Mouse (Mus musculus): ENCODE data around the gene Uri1.
A peak's percentile ranks its signal among the peaks of the same experiment; 100 is the strongest.

Uri1 gene

DNA sequence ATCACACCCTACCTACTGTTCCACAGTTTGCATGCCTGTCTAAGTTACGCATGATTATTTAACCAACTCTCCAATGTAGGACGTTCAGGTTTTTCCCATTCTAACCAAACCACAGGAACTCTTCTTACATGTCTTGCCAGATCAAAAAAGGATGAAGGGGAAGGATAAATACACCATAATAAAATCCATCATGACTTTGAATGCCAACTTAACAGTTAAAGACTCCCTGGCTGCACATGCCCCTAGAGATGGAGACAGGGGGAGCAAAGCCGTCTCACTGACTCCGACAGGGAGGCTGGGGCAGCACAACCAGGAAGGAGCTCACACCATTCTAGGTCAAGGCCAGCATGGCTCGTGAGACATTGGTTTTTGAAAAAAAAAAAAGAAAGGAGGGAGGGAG lies 8.0 kb downstream of the Uri1 start:
- DNase-seq (ENCODE audit: low spot score in 2 of 2) = no peak

DNA sequence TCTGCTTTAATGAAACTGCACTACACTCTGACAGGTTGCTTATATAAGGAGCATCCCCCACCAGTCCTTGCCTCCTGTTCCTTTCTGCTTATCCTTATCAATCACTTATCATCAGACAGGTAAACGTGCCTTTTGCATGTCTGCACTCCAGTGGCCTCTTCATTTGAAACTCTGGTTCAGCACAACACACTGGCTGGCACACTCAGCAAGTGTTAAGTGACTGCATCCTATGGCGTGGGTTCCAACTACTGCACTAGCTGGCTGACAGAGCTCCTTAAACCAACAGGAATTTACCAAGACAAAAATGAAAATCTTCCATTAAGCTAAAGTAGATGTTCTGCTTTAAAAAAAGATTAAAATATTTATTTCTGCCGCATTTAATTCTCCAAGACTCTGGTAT lies 9.4 kb downstream of the Uri1 start:
- DNase-seq (ENCODE audit: low spot score in 2 of 2) = peak; percentile 10 to 23

- no peak for DNase-seq (ENCODE audit: low spot score in 2 of 2)
Observed at GRCm38 (mm10) chr7:38012811-38013210, 10.5 kb downstream of the Uri1 start.

GRCm38 (mm10) chr7:38008359-38008758 lies 15.0 kb downstream of the Uri1 start:
- no peak for DNase-seq (ENCODE audit: low spot score in 2 of 2)

GRCm38 (mm10) chr7:38002451-38002850 lies 20.9 kb downstream of the Uri1 start:
- no peak for DNase-seq (ENCODE audit: low spot score in 2 of 2)

- DNase-seq (ENCODE audit: low spot score in 2 of 2) = no peak
Observed at GRCm38 (mm10) chr7:37999691-38000090, 23.7 kb downstream of the Uri1 start.

GRCm38 (mm10) chr7:37992861-37993260 lies 30.5 kb downstream of the Uri1 start:
- no peak for DNase-seq (ENCODE audit: low spot score in 2 of 2)

GRCm38 (mm10) chr7:37984866-37985265 lies 38.5 kb downstream of the Uri1 start:
- DNase-seq (ENCODE audit: low spot score in 2 of 2) = no peak

DNA sequence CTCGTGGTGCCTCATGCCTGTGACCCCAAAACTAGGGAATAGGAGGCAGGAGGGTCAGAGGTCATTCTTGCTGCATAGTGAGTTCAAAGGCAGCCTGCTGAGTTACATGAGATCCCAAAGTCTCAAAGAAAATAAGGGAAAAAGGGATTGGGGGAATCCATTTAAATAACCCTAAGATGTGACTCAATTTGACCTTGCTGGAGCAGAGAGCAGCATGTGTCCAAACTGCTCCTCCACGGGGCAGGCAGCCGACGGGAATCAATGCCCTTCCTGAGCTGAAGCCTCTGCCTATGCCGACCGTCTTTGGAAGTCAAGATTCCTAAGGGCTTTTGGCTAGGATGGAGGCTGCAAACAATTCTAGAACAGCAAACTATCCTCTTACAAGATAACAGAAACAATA lies 39.9 kb downstream of the Uri1 start:
- DNase-seq (ENCODE audit: low spot score in 2 of 2) = no peak

DNA sequence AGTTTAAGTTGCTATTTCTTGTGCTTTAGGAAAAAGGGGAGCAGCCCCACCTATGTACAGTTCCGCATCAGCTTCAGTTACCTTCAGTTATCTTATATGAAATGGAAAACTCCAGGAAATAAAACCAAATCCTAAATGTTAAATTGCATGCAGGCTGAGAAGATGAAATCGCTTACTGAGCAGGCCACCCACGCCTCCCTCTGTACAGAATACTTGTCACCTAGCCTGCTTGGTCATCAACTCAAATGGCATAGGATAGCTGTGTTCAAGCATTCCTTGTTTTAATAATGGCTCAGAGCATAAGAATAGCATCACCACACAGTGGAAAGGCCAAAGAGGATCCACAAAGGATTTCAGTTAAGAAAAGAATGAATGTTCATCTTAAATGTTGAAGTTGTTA lies 43.6 kb downstream of the Uri1 start:
- DNase-seq (ENCODE audit: low spot score in 2 of 2) = peak in 1 of 2 experiments; percentile 53

DNA sequence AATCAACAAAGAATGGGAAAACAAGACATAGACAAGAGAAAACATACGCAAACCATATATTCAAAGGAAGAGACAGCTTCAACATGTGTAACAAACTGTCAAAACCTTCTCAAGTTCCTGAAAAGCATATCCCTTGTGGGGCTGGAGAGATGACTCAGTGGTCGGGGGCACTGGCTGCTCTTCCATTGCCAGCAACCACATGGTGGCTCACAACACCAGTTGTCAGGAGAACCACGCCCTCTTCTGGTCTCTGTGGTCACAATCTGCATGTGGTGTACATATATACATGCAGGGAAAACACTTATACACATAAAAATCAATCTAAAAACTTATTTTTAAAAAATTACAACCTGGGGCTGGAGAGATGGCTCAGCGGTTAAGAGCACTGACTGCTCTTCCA lies 44.9 kb downstream of the Uri1 start:
- no peak for DNase-seq (ENCODE audit: low spot score in 2 of 2)

DNA sequence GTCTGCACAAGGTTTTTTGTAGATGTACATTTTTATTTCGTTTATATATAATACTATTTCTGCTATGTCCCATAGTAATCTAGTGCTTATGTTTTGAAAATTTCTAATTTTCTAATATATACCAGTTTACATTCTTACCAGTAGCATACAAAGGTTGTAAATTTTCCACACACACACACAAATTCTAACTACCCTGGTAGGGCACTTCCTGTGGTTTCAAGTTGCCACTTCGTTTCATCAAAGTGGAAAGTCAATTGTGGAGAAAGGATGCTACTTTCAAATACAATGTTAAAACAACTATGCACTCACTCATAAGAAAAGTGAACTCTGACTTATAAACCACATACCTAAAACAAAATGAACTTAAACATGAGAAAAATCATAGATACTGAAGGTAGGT lies 45.7 kb downstream of the Uri1 start:
- DNase-seq (ENCODE audit: low spot score in 2 of 2) = no peak

GRCm38 (mm10) chr7:37972999-37973555 lies 50.3 kb downstream of the Uri1 start:
- no peak for DNase-seq (ENCODE audit: low spot score in 2 of 2)

DNA sequence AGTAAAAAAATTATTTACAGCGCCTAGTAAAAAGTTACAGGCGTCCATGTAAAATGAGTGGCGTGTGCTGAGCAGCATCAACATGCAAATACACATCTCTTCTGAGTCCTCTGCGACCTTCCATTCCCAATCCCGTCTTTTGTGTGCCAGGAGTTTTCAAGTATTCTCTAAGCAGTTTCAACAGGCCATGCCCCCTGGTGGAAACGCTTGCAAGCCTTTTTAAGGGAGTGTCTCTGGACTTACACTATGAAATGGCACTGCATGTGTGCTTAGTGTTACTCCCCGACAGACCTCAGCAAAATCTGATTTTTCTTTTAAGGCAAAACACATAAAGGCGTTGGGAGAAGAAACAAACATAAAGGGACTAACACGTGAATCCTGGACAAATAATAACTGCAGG lies 50.8 kb downstream of the Uri1 start:
- DNase-seq (ENCODE audit: low spot score in 2 of 2) = no peak

DNA sequence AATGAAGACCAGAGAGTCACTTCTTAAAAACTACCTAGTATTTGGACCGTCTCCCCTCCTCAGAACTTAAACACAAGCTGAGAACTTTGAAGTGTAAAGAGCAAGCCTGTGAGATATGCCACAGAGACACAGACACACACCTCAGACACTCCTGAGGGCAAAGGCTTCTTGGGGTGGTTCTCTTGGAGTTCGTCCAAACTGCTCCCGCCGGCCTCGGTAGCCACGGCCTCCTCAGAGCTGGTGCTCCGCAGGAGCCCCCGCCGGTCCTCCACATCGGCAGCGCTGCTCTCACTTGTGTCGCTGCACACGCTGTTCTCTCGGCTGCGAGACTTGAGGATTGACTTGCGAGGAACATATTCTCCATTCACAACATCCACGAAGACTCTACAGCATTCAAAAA lies 61.0 kb downstream of the Uri1 start:
- no peak for DNase-seq (ENCODE audit: low spot score in 2 of 2)

DNA sequence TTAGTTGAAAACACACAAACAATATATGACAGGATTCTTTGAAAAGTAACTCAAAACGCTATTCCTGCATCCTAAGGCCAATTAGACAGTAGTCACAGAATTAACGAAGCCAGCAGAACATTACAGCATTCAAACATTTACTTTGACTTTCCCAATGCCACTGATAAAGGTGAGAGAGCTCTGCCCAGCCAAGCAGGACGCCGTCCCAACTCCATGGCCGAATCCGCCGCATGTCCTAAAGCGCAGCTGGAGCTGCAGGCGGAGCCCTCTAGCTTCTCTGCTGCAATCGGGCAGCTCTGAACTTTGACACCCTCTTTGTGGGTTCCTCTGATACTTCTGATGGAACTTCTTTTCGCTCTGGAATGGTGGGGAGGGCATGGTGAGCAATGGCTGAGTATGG lies 62.1 kb downstream of the Uri1 start:
- DNase-seq (ENCODE audit: low spot score in 2 of 2) = no peak

- DNase-seq (ENCODE audit: low spot score in 2 of 2) = no peak
Observed at GRCm38 (mm10) chr7:37951841-37952240, 71.5 kb downstream of the Uri1 start.

- no peak for DNase-seq (ENCODE audit: low spot score in 2 of 2)
Observed at GRCm38 (mm10) chr7:37936459-37936858, 86.9 kb downstream of the Uri1 start.

GRCm38 (mm10) chr7:37935786-37936185 lies 87.6 kb downstream of the Uri1 start:
- no peak for DNase-seq (ENCODE audit: low spot score in 2 of 2)

- DNase-seq (ENCODE audit: low spot score in 2 of 2) = peak in 1 of 2 experiments; percentile 33
Observed at GRCm38 (mm10) chr7:37934770-37935182, 88.6 kb downstream of the Uri1 start.

- DNase-seq (ENCODE audit: low spot score in 2 of 2) = no peak
Observed at GRCm38 (mm10) chr7:37933754-37934308, 89.5 kb downstream of the Uri1 start.

- no peak for DNase-seq (ENCODE audit: low spot score in 2 of 2)
Observed at GRCm38 (mm10) chr7:37931631-37932030, 91.7 kb downstream of the Uri1 start.

- peak; percentile 47 to 54 for DNase-seq (ENCODE audit: low spot score in 2 of 2)
Observed at GRCm38 (mm10) chr7:37929738-37930137, 93.6 kb downstream of the Uri1 start.

DNA sequence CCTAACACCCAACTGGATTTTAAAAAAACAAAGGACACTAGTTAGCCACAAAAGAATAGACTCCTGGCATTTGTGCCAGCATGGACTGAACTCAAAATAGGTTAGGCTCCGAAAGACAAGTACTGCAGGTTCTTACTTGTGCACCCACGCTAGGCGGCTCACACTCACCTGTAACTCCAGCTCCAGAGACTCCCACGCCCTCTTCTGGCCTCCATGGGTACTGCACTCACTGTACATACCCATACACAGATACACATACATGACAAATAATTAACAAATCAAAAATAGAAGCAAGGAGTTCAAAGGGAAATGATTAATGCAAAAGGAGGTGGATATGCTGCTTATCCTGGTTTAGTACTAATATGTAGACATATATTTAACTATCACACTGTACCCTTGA lies 100.4 kb downstream of the Uri1 start:
- no peak for DNase-seq (ENCODE audit: low spot score in 2 of 2)

Data from right cerebral cortex, adult 2 months (tissue).